Mouse (Mus musculus): ENCODE measurements around the gene Gm21891. TPM values are rescaled to one million over a fixed set of nuclear protein-coding genes. Genes with fewer than 3 reads are reported as not detected.
"Not testable (repeated sequence)": the region's sequence is repeated elsewhere in the genome, so short reads cannot be mapped to it uniquely, and the experiment has no call there.

Gene Gm21891
- not detected in 2 replicates for polyA plus RNA-seq (2014; fragmentation: Nextera tagmentation; extraction: Ambion mirVana)

DNA sequence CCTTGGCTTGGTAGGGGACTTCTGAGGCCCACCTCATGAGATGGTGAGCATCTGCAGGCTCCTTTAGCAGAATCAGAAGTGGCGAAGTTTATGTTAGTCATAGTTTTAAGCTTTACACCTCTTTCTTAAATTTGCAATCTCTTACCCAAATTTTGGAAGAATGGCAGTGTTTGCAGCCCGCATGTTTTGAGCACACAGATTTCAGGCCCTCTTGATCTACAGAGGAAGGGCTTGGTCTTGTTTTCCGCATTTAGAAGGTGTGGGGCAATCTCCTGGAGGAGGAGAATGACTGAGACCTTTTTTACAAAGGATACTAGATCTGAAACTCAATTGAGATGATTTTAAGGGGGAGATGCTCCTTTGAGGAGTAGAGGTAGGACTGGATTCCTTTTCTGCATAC is at the start of gene Gm21891:
Gene Gm21891, minus strand, starts transcription at position 101 of the 400 bp plus-strand sequence.
- H3K4me2 ChIP-seq (replicated peaks; ENCODE audit: low read depth, low read length); H3K9ac ChIP-seq (ENCODE audit: low read depth, low read length); H3K27ac ChIP-seq (ENCODE audit: low read depth, low read length); ATAC-seq (ENCODE audit: low FRiP score); H3K27me3 ChIP-seq (ENCODE audit: control insufficient read depth, insufficient read depth, low read length); H3K4me1 ChIP-seq (replicated peaks; ENCODE audit: control insufficient read depth, insufficient read depth, low read length); H3K36me3 ChIP-seq (ENCODE audit: control insufficient read depth, insufficient read depth, low read length); H3K9me3 ChIP-seq (ENCODE audit: control insufficient read depth, low read length); H3K4me3 ChIP-seq (ENCODE audit: low read depth, low read length); DNase-seq (ENCODE audit: low spot score): not testable (repeated sequence)
- no CpG with 5 or more reads among the region's 3 CpGs for WGBS

DNA sequence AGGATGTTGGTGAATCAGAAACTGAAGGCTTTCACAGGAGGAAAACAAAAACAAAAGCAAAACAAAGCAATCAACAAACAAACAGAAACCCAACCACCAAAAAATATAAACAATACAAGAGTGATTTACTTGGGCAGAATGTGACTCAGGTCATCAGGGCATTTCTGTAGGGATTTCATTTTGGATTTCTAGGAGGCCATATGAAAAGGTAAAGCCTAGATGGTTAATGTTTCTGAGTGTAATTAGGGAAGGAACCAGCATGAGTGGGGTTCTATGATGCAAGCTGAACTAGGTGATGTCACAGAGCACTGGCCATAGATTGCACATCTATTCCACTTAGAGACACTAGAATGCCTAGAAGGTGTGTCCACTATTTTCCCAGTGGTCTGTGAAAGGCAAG is 28.4 kb upstream of the Gm21891 start, which contains the start of gene Gm21425:
Gene Gm21425, plus strand, starts transcription at position 301 of the 400 bp plus-strand sequence.
- not testable (repeated sequence) for DNase-seq (ENCODE audit: low spot score); H3K27me3 ChIP-seq (ENCODE audit: control insufficient read depth, insufficient read depth, low read length); H3K9me3 ChIP-seq (ENCODE audit: control insufficient read depth, low read length); H3K9ac ChIP-seq (ENCODE audit: low read depth, low read length); H3K4me2 ChIP-seq (replicated peaks; ENCODE audit: low read depth, low read length); H3K4me1 ChIP-seq (replicated peaks; ENCODE audit: control insufficient read depth, insufficient read depth, low read length); ATAC-seq (ENCODE audit: low FRiP score); H3K36me3 ChIP-seq (ENCODE audit: control insufficient read depth, insufficient read depth, low read length); H3K4me3 ChIP-seq (ENCODE audit: low read depth, low read length); H3K27ac ChIP-seq (ENCODE audit: low read depth, low read length)

Other genes with a start within 250 kb of the Gm21891 start
- gene Gm20807, start 90.6 kb downstream of the Gm21891 start, polyA plus RNA-seq (2014; fragmentation: Nextera tagmentation; extraction: Ambion mirVana) = not detected in 2 replicates
- not detected in 2 replicates for gene Gm21425, start 28.5 kb upstream of the Gm21891 start, polyA plus RNA-seq (2014; fragmentation: Nextera tagmentation; extraction: Ambion mirVana)
- not detected in 2 replicates for gene Gm21828, start 90.4 kb upstream of the Gm21891 start, polyA plus RNA-seq (2014; fragmentation: Nextera tagmentation; extraction: Ambion mirVana)
- gene Gm21440, start 118.9 kb upstream of the Gm21891 start, polyA plus RNA-seq (2014; fragmentation: Nextera tagmentation; extraction: Ambion mirVana) = not detected in 2 replicates
- gene Gm21454, start 119.0 kb upstream of the Gm21891 start, polyA plus RNA-seq (2014; fragmentation: Nextera tagmentation; extraction: Ambion mirVana) = not detected in 2 replicates
- not detected in 2 replicates for gene Gm21725, start 215.6 kb upstream of the Gm21891 start, polyA plus RNA-seq (2014; fragmentation: Nextera tagmentation; extraction: Ambion mirVana)

Data from hindbrain, embryonic 11.5 days (tissue).